Mouse (Mus musculus): ENCODE data around the gene Frem1.

Frem1 gene

GRCm38 (mm10) chr4:83031591-83031990, 20.5 kb downstream of the Frem1 start:
- DNase-seq (ENCODE audit: extremely low read depth, low read depth, low spot score) = no peak

- DNase-seq (ENCODE audit: extremely low read depth, low read depth, low spot score) = no peak
Observed at GRCm38 (mm10) chr4:83030097-83030496, 22.0 kb downstream of the Frem1 start.

- DNase-seq (ENCODE audit: extremely low read depth, low read depth, low spot score) = no peak
Observed at GRCm38 (mm10) chr4:83020759-83021555, 31.2 kb downstream of the Frem1 start.

- no peak for DNase-seq (ENCODE audit: extremely low read depth, low read depth, low spot score)
Observed at GRCm38 (mm10) chr4:83018111-83019105, 33.7 kb downstream of the Frem1 start.

GRCm38 (mm10) chr4:83014538-83014937, 37.6 kb downstream of the Frem1 start:
- DNase-seq (ENCODE audit: extremely low read depth, low read depth, low spot score) = no peak

GRCm38 (mm10) chr4:83004086-83004485, 48.1 kb downstream of the Frem1 start:
- no peak for DNase-seq (ENCODE audit: extremely low read depth, low read depth, low spot score)

- DNase-seq (ENCODE audit: extremely low read depth, low read depth, low spot score) = no peak
Observed at GRCm38 (mm10) chr4:82992042-82992441, 60.1 kb downstream of the Frem1 start.

- DNase-seq (ENCODE audit: extremely low read depth, low read depth, low spot score) = no peak
Observed at GRCm38 (mm10) chr4:82990973-82991695, 61.0 kb downstream of the Frem1 start.

GRCm38 (mm10) chr4:82972381-82972780, 79.8 kb downstream of the Frem1 start:
- DNase-seq (ENCODE audit: extremely low read depth, low read depth, low spot score) = no peak

GRCm38 (mm10) chr4:82970901-82971648, 81.1 kb downstream of the Frem1 start:
- DNase-seq (ENCODE audit: extremely low read depth, low read depth, low spot score) = no peak

GRCm38 (mm10) chr4:82961024-82961423, 91.1 kb downstream of the Frem1 start:
- DNase-seq (ENCODE audit: extremely low read depth, low read depth, low spot score) = no peak

- no peak for DNase-seq (ENCODE audit: extremely low read depth, low read depth, low spot score)
Observed at GRCm38 (mm10) chr4:82957827-82958538, 94.2 kb downstream of the Frem1 start.

- no peak for DNase-seq (ENCODE audit: extremely low read depth, low read depth, low spot score)
Observed at GRCm38 (mm10) chr4:82953992-82954391, 98.1 kb downstream of the Frem1 start.

- DNase-seq (ENCODE audit: extremely low read depth, low read depth, low spot score) = no peak
Observed at GRCm38 (mm10) chr4:82949511-82949910, 102.6 kb downstream of the Frem1 start.

- DNase-seq (ENCODE audit: extremely low read depth, low read depth, low spot score) = no peak
Observed at GRCm38 (mm10) chr4:82946721-82947120, 105.4 kb downstream of the Frem1 start.

GRCm38 (mm10) chr4:82946276-82946612, 105.9 kb downstream of the Frem1 start:
- DNase-seq (ENCODE audit: extremely low read depth, low read depth, low spot score) = no peak

GRCm38 (mm10) chr4:82945572-82946275, 106.4 kb downstream of the Frem1 start:
- DNase-seq (ENCODE audit: extremely low read depth, low read depth, low spot score) = no peak

GRCm38 (mm10) chr4:82940680-82941079, 111.5 kb downstream of the Frem1 start:
- DNase-seq (ENCODE audit: extremely low read depth, low read depth, low spot score) = no peak

GRCm38 (mm10) chr4:82940248-82940647, 111.9 kb downstream of the Frem1 start:
- no peak for DNase-seq (ENCODE audit: extremely low read depth, low read depth, low spot score)

Measured in fat pad, adult 2 months (tissue).